Mouse (Mus musculus) urinary bladder, postnatal 10 days (tissue): ENCODE results near the gene Mybl2.

Experiments used
- DNase-seq: peaks from one replicate; pipeline ENCODE4 v3.0.0; 2022; ENCODE audit warnings: low spot score

Gene Mybl2

DNA sequence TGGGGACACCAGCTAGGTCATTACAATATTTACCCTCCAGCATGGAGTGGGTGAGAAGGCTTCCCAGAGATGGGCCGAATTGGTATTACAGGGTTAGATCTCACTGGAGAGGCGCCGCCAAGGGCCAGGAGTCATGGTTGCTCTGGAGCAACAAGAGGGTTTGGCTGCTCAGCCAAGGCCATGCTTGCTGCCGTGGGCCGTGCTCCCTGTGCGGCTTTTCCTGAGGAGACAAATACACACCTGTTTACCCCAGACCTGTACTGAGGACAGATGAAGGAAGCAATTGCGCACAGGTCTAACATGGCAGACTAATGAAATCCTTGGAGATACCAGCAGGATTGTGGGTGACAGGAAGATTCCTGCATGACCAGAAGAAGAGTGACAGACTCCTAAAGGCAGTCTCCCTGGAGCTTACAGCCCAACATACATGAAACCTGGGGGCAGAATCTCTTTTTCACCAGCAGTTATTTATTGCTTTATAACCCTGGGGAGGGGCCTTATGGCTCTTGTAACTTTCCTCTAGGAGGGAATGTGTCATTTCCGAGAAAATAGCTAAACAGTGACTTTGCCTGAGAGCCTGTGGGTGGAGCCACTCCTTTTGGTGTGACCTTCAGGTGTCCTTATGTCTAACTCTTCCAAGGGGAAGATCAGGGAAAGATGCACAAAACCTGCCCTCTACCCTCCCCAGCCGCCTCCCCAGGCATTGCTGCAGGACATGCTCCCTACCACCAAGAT, 18.7 kb downstream of the Mybl2 start:
- no peak for DNase-seq

DNA sequence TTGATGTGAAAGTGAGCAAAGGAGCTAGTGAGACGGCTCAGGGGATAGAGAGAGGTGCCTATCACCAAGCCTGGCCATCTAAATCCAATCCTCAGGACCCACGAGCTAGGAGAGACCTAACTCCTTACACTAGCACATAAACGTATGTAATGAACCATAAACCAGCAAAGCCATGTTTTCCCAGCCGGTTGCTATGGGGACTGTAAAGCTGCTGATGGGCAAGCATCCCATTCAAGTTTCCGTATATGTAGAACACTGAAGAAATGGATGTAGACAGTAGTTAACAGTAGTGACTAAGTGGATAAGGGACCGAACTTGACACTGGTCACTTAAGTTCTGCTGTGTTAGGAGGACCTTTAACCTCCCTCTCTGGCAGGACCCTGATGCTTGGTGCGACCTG, 19.5 kb downstream of the Mybl2 start:
- no peak for DNase-seq

DNA sequence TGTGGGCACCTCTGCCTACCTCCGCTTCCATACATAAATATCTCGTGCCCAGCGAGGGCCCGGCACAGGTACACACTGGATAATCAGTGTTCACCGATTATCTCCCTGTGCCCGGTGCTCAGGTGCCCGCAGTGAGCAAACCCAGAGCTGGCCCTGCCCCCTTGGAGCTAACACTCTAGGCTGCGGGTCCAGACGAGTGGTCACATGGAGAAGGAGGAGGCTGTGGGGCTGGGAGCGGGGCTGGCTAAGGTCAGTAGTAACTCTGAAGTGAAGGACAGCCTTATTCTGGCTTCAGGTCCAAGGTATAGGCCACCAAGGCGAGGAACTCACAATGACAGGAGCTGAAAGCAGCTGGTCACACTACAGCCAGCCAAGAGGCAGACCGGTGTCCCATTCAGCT, 20.3 kb downstream of the Mybl2 start:
- DNase-seq, result no peak

DNA sequence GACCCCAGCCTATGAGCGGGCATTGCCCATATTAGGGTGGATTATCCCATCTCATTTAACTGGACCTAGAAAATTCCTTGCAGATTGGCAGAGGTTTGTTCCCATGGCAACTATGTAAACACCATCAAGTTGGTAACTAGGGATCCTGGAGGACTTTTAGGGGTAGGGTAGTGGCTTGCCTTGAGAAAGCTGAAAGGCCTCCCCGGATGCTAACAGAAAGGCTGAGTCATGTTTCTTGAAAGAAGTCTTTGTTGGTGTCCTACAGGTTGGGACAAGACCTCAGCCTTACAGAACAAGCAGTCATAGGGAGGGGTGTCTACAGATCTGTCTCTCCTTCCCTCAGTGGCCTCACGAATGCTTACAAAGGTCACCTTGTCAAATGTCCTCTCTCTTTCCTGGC, 20.7 kb downstream of the Mybl2 start:
- no peak for DNase-seq

DNA sequence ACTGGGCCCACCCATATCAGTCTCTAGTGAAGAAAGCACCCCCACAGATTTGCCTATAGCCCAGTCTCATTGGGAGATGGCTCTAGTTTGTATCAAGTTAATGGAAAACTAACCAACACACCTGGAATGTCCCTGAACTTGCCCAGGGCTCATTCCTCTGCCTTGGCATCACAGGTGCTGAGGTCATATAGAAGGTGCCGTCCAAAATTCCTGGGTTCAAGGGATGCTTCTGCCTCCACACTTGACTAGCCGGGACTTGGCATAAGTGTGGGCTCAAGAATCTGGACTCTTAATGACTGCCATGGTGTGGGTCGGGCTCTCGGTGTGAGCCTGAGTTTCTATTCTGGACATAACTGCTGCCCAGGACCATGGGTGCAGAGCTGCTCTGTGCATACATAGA, 24.6 kb downstream of the Mybl2 start:
- DNase-seq, result no peak

DNA sequence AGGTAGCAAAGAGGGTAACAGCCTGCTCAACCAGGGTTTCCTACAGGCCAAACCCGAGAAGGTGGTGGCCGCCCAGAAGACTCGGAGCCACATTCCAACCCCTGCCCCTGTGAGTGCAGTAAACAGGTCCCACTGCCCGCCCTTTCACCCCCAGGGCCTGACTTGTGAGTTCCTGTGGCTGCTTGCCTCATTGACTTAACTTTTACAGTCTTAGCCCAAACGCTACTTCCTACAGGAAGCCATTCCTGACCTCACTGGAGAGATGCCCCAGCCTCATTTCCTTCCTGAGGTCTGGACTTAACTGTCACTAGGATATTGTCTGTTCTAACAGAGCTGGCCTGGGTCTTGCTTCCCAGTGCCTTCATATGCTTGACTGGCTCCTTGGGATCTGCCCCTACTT, 28.1 kb downstream of the Mybl2 start:
- DNase-seq, result no peak

DNA sequence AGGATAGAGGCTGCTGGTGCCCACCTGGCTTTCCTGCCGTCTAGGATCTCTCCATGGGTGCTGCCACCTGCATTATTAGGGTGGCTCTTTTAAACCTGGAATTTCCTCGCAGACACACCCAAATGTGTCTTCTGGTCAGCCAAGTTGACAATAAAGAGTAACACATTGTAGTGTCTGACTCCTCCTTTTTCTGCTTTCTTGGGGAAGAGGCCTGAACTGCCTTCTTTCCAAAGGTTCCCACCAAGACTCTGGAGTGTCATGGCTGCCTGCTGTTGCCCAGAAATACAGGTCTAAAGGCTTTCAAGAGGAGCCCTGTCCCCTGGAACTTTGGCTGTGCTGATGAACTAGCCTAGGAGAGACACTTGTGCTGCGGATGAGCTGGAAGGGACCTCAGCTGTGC, 30.0 kb downstream of the Mybl2 start:
- DNase-seq, result no peak

DNA sequence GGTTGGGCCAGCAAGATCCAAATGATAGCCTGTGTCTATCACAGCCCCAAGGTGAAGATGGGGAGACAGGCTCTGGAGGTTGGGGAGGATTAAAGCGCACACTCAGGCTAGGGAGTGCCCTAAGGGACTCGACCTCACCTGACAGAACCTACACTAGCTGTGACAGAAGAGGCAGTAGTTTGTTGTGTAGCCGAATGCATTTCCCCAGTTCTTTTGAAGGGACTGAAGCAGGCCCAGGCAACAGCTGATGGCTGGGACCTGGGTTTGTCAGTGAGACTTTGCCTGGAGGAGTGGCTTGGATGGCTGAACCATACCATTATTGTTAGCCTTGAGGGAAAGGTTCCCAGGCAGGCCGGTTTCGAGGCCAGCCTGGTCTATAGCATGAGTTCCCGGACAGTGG, 30.6 kb downstream of the Mybl2 start:
- DNase-seq, result no peak

DNA sequence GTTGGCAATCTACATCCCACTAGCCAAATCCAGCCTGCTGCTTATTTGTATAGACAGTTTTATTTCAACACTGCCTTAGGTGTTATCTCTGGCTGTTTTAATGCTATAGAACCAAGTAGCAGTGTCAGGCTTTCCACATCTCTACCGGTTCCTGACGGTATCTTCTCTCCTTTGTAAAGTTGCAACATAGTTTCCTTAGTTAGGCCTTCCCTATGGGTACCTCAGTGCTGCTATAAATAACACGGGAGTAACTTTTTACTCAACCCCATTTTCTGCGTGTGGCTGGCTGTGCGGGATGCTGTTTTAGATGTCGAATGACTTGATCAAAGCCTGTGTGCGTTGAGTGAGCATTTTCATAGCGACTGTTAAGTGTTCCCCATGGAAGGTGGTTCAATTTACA, 32.1 kb downstream of the Mybl2 start:
- no peak for DNase-seq

DNA sequence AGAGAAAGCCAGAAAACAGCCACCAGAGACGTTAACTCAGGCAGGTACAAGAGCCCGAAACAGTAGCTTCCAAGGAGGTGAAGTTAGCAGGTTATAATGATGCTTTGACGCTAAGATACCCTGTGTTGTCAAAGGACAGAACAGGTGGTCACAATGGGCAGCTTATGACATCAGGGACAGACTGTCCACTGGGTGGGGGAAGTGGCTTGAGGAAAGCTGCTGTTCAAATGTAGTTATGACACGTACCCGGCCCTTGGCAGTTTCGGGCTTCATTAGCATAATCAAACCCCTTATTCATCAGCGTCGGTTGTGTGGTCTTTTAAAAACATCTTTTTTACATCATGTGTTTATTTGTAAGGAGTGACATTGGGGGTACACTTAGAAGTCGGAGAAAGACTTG, 33.2 kb downstream of the Mybl2 start, which contains the start of gene Gtsf1l:
TSS of gene Gtsf1l (minus strand) at position 128 of the 400 bp plus-strand sequence.
- no peak for DNase-seq

DNA sequence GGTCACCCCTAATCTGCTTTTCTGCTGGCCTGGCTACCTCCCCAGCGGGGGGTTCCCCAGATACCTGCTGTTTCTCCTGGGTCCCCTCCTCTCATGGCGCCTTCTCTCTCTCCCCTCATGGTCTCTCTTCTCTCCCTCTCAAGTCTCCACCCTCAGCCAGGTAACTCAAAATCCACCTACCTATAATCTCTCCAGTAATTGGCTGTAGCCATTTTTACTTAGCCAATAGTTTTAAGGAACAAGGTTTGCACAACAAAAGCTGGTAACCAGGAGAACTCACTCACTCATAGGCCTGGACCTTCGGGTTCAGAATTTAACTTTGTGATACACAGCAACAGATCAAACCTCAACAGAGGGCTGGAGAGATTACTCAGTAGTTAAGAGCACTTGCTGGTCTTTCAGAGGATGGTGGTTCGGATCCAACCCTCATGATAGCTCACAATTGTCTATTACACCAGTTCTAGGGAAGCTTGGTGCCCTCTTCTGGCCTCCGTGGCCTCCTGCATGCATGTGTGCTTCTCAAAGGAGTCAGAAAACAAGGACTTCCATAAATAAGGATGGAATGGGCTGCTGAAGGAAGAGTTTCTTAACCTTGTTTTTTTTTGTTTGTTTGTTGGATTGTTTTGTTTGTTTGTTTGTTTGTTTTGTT, 35.1 kb downstream of the Mybl2 start:
- no peak for DNase-seq

DNA sequence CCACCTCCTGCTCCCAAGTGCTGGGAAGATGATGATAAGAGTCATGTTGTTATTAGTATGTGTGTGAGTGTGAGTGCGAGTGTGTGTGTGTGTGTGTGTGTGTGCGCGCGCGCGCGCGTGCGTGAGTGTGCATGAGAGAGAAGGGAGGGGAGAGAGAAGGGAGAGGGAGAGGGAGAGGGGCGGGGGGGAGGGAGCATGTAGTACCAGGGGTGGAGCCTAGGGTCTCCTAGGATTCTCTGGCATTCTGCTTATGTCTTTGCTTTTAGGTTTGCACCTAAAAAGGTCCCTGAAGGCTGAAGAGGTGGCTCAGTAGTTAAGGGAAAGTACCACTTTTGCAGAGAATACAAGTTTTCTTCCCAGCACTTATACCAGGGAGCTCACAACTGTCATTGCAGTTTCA, 40.4 kb downstream of the Mybl2 start:
- DNase-seq, result no peak

DNA sequence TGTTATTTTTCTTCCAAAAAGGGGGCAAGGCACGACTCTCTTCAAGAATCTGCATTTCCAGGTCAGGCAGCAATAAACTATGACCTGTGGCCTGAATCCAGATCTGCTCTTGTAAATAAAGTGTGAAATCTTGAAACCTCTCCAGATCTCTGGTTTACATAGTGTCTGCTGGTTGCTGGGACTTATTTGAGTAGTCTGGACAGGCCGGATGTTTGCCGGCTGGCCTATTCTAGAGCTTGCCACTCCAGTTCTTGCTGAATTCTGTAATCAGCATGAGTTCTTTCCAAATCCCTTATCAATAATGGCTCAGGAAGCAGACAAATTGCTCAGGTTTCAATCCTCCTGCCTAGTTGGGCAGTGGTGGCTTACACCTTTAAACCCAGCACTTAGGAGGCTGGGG, 41.3 kb downstream of the Mybl2 start:
- DNase-seq, result no peak

DNA sequence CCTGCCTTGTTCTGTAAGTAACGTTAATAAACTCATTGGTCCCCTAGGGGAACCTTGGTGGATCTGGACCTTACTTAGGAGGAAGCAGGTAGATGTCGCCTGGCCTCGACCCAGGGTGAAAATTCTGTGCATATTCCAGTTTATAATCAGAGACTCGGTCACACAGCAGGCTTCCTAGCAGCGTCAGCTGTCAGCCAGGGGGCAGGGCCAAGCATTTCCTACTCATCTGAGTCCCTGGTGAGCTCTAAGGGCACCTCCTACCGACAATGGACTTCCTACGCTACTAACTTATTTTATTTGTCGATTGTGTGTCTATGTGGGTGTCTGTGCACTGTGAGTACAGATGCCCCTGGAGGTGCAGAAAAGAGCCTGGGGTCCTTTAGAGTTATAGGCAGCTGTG, 45.4 kb downstream of the Mybl2 start:
- DNase-seq, result no peak

DNA sequence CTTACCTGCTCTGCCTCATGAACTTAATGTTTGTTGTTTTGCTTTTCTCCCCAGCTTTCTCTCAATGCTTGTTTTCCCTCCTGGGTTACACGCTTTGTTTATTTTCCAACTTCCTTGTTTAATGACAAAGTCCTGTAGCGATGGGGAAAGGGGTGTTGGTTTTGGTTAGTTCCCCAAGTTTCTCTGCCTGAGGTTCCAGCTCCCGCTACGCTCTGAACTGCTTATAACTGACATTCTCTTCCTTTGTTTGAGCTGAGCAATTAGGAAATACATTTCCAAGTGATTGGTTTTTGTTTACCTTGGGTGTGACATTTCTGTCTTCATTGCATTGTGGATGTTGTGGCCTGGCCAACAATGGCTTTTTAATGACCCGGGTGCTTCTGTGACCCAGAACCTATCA, 46.1 kb downstream of the Mybl2 start:
- no peak for DNase-seq

DNA sequence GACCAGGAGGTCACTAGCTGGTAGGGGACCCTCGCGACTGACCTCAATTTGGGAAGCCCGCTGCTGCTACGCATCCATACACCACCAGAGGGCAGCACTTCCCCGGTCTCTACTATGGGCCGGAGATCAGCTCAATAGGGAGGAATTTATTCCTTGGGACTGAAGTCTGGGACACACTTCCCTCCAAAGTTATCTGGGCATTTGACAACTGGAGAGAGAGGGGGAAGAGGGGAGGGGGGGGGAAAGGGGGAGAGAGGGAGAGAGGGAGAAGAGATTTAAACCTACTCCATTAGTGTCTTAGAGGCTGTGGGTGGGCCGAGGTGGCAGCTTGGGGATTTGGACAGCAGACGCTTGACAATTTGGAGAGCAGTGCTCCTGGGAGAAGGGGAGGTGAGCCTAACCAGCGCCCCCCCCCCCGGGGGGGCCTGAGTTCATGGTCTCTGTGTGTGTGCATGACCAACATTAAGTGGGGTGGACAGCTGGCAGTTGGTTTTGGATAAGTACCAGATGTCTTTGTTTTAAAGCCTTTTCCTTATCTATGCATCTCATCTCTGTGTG, 47.2 kb downstream of the Mybl2 start:
- DNase-seq, result peak; percentile 48

DNA sequence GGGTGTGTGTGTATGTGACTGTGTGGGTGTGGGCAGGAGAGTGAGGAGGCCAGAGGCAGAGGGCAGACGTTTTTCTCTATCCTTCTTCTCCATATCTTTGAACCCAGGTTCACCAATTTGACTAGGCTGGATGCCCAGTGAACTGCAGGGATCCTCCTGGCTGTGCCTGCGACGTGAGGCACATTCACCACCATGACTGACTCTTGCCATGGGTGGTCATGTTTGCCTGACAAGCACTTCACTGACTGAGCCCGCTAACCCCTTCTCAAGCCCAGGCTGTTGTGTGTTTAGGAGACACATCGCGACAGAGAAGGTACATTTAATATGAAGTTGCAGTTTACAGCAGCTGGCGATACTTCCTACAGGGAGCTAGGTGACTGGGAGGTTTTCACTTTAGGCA, 47.7 kb downstream of the Mybl2 start:
- no peak for DNase-seq

DNA sequence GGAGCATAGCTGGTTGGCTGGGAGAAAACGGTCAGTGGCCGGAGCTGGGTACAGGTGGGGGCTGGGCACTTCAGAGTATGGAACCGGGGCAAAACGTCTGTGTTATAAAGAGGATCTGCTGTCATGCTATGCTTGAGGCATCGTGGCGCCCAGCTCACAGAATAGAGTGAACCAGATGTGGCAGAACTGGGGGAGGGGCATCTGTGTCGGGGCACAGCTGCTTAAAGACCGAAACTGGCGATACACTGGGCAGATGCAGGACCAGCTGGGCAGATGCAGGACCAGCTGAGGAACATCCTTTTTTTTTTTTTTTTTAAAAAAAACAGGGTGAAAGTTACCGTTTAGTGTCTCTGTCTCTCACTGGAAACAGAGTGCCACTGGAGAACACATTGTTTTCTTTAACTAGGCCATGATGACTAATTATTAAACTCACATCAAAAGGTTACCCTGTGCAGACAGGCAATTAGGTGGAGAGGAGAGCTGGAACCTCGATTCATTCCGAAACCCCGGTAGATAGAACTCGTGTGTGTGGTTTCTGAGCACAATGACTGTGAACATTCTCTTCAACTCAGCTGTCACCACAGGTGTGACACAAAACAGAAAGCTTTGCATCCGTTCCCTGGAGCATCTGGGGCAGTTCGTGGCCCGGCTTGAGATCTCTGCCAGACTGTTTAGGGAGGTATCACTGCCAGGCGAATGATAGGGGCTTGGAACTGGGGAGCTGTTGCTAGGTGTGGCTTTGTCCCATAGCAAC, 48.6 kb downstream of the Mybl2 start:
- DNase-seq, result no peak

DNA sequence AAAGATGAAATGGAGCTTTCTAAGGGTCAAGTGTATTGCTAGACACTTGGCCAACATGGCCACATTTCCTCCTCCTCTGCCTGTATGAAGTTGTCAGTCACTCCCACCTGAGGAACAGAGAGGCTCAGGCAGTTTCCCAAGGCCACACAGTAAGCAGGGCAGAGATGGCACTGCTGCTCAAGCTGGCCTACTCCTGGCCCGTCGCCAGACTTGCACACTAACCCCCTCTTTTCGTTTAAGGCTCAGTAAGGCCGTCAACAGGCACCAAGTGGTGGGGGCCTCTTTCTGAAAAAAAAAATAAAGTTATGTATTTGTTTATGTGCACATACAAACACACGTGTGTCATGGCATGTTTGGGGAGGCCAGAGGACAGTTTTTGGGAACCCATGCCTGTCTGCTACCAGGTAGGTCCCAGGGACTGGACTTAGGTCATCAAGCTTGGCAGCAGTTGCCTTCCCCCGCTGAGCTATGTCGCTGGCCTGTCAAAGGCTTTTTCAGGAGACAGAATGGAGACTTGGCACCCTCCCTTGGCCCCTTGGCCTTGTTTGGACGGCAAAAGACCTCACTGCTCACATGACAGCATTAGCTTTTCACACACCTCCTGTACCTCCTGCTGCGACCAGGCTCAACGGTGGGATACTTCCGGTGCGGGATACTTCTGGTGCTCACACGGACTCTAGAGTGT, 49.7 kb downstream of the Mybl2 start:
- no peak for DNase-seq

DNA sequence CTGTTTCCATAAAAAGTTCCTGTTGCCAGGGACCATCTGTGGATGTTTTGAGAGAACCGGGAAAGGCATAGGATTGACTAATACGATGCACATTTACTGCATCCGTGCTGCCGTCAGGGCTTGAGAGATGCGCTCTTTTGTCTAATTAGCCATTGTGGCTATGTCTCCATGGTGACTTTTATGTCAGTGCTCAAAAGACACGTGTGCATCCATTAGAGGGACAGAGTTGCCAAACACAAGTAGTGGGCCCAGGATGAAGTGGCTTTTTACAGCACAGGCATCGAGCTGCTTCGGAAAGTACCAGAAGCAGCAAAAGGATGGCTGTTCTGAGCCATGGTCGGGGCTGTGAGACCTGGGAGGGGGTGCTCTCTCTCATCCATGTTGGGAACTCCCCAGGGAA, 53.9 kb downstream of the Mybl2 start:
- no peak for DNase-seq

DNA sequence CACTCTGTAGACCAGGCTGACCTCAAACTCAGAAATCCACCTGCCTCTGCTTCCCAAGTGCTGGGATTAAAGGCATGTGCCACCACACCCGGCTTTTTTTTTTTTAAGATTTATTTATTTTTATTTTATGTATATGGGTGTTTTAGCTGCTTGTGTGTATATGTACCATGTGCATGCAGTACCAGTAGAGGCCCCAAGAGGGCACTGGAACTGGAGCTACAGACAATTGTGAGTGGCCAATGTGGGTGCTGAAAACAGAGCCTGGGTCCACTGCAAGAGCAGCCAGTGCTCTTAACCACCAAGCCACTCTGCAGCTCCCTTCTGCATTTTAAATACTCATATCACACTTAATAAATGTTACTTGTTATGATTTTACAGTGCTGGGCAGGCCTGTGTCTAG, 56.2 kb downstream of the Mybl2 start:
- DNase-seq, result no peak

DNA sequence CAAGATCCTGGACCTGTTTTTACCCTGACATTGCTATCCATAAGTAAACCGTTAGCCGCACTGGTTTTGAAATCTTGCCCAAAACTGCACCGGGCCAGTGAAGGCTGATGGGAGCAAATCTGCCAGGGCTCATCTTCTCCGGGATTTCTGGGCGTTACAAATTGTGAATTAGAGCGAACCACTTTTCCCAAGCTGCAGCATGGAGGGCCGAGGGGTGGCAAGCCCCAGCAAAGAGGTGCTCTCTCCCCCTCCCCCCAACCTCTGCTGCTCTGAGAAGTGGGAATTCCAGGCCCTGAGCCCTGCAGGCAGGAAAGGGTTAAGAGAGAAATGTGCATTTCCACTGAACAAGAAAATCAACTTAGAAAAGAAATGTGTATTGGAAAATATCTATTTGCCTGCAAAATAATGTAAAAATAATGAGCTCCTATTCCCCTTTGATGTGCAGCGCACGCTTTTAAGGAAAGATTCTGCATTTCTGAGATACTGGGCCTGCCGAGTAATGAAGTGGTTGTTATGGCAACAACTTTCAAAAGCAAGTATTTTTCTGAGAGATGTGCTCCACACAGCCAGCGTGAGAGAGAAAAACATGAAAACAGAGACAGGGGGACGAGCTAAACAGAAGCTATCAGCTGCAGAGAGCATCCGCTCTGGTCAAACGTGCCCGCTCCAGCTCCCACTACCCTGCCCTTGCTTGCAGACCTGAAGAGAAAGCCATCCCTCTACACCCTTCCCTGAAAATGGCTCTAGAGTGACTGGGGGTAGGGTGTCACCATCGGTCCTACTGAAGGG, 57.1 kb downstream of the Mybl2 start:
- DNase-seq, result no peak
